Mouse (Mus musculus) embryonic facial prominence, embryonic 12.5 days (tissue): ENCODE results near the gene Rrp9. TPM values are rescaled to one million over a fixed set of nuclear protein-coding genes. Genes with fewer than 3 reads are reported as not detected.

Source experiments
- ATAC-seq: fragments of 200-750 bp; cut with Nextera tagmentation; 2 replicates; pipeline ENCODE4 v1.8.0; 2017; ENCODE audit not compliant: insufficient number of reproducible peaks, insufficient read depth, low FRiP score, low TSS enrichment
- H3K27ac ChIP-seq: fragments of 300-500 bp; sonication (generic); 2 replicates; pipeline ENCODE4 v1.5.1; 2016; ENCODE audit warnings: mild to moderate bottlenecking
- H3K27me3 ChIP-seq: fragments of 300-500 bp; sonication (generic); 2 replicates; pipeline ENCODE4 v1.6.1; 2016; ENCODE audit warnings: mild to moderate bottlenecking, moderate library complexity
- H3K36me3 ChIP-seq: fragments of 300-500 bp; sonication (generic); 2 replicates; pipeline ENCODE4 v1.6.1; 2016; ENCODE audit warnings: mild to moderate bottlenecking
- H3K4me1 ChIP-seq: fragments of 300-500 bp; sonication (generic); 2 replicates; pipeline ENCODE4 v1.6.1; 2016
- H3K4me2 ChIP-seq: fragments of 300-500 bp; sonication (generic); replicated peaks from 2 replicates; pipeline ENCODE4 v1.6.1; 2016; ENCODE audit warnings: mild to moderate bottlenecking, moderate library complexity
- H3K4me3 ChIP-seq: fragments of 300-500 bp; sonication (generic); 2 replicates; pipeline ENCODE4 v1.5.1; 2016; ENCODE audit warnings: mild to moderate bottlenecking
- H3K9ac ChIP-seq: fragments of 300-500 bp; sonication (generic); 2 replicates; pipeline ENCODE4 v1.6.1; 2016; ENCODE audit warnings: mild to moderate bottlenecking, moderate library complexity
- H3K9me3 ChIP-seq: fragments of 300-500 bp; sonication (generic); 2 replicates; pipeline ENCODE4 v1.6.1; 2016; ENCODE audit warnings: mild to moderate bottlenecking, moderate library complexity
- WGBS: fragments of 180-500 bp; shearing (Covaris S2); methylation state at CpG from one replicate; pipeline ENCODE4 v1.1.7; 2016; 5-methylcytosine and 5-hydroxymethylcytosine counted together
- polyA plus RNA-seq: library from polyadenylated mRNA; unstranded; fragments of >200 nt; fragmentation: Nextera tagmentation; extraction: Ambion mirVana; gene quantifications from 2 replicates; pipeline ENCODE4 v1.2.1, GENCODE M21; 2016

Gene Rrp9
- polyA plus RNA-seq, 1 experiment from 2014 or later, result 52.8 TPM

GRCm38 (mm10) chr9:106457163-106457559 is 18.6 kb upstream of the Rrp9 start:
- H3K36me3 ChIP-seq, result peaks cover 28% of the 10 kb centered on the region
- peak overlapping the region; percentile 96; the same call in 1 of the 2 replicates for H3K27ac ChIP-seq
- H3K4me1 ChIP-seq, result peaks cover 61% of the 10 kb centered on the region
- H3K4me2 ChIP-seq, result peak overlapping the region; percentile 98
- 44% methylated on average over 9 of the region's 9 CpGs for WGBS
- no peaks in the 10 kb centered on the region for H3K9me3 ChIP-seq
- peak overlapping the region; percentile 86 for H3K9ac ChIP-seq
- ATAC-seq, result no peak
- no peaks in the 10 kb centered on the region for H3K27me3 ChIP-seq
- peak overlapping the region; percentile 80 for H3K4me3 ChIP-seq

- Histone ChIP-seq H3K27me3 (0 out of 2 replicates have a peak, but pooled peaks cover under 1% of the 10 kb centered on the region), H3K27ac (no peak overlapping the region), H3K9ac (peak overlapping the region; percentile 86; the same call in 1 of the 2 replicates), H3K4me3 (no peak overlapping the region), H3K4me2 (peak overlapping the region; percentile 98), H3K9me3 (no peaks in the 10 kb centered on the region), H3K36me3 (peaks cover 34% of the 10 kb centered on the region), H3K4me1 (peaks cover 54% of the 10 kb centered on the region)
- ATAC-seq, result no peak
- 76% methylated on average over 5 of the region's 5 CpGs for WGBS
Measured at GRCm38 (mm10) chr9:106457920-106458319, 17.8 kb upstream of the Rrp9 start.

GRCm38 (mm10) chr9:106459946-106460345 is 15.8 kb upstream of the Rrp9 start:
- Histone ChIP-seq H3K4me1 (peaks cover 58% of the 10 kb centered on the region), H3K36me3 (peaks cover 42% of the 10 kb centered on the region), H3K9ac (no peak overlapping the region), H3K4me2 (no peak overlapping the region), H3K9me3 (no peaks in the 10 kb centered on the region), H3K4me3 (no peak overlapping the region), H3K27me3 (0 out of 2 replicates have a peak, but pooled peaks cover 8% of the 10 kb centered on the region), H3K27ac (no peak overlapping the region)
- 80% methylated on average over 15 of the region's 15 CpGs for WGBS
- no peak for ATAC-seq

- H3K27ac ChIP-seq, result peak overlapping the region; percentile 30; the same call in 1 of the 2 replicates
- H3K4me3 ChIP-seq, result no peak overlapping the region
- WGBS, result 70% methylated on average over 18 of the region's 18 CpGs
- H3K9ac ChIP-seq, result no peak overlapping the region; the same call in 1 of the 2 replicates
- peaks cover 42% of the 10 kb centered on the region for H3K36me3 ChIP-seq
- no peaks in the 10 kb centered on the region for H3K9me3 ChIP-seq
- 0 out of 2 replicates have a peak, but pooled peaks cover 8% of the 10 kb centered on the region for H3K27me3 ChIP-seq
- ATAC-seq, result no peak
- peaks cover 52% of the 10 kb centered on the region for H3K4me1 ChIP-seq
- no peak overlapping the region for H3K4me2 ChIP-seq
Measured at GRCm38 (mm10) chr9:106460401-106461025, 15.2 kb upstream of the Rrp9 start.

GRCm38 (mm10) chr9:106461026-106461415 is 14.7 kb upstream of the Rrp9 start:
- H3K4me2 ChIP-seq, result no peak overlapping the region
- H3K27ac ChIP-seq, result no peak overlapping the region
- WGBS, result 93% methylated on average over 9 of the region's 9 CpGs
- no peak for ATAC-seq
- H3K4me1 ChIP-seq, result peaks cover 47% of the 10 kb centered on the region
- H3K9me3 ChIP-seq, result no peaks in the 10 kb centered on the region
- H3K36me3 ChIP-seq, result peaks cover 42% of the 10 kb centered on the region
- no peak overlapping the region for H3K4me3 ChIP-seq
- H3K27me3 ChIP-seq, result 0 out of 2 replicates have a peak, but pooled peaks cover 8% of the 10 kb centered on the region
- H3K9ac ChIP-seq, result no peak overlapping the region; the same call in 1 of the 2 replicates

GRCm38 (mm10) chr9:106461641-106462429 is 13.9 kb upstream of the Rrp9 start:
- no peak overlapping the region for H3K4me2 ChIP-seq
- 0 out of 2 replicates have a peak, but pooled peaks cover 8% of the 10 kb centered on the region for H3K27me3 ChIP-seq
- no peaks in the 10 kb centered on the region for H3K9me3 ChIP-seq
- WGBS, result 81% methylated on average over 16 of the region's 16 CpGs
- no peak overlapping the region for H3K9ac ChIP-seq
- ATAC-seq, result no peak
- H3K27ac ChIP-seq, result no peak overlapping the region
- peaks cover 39% of the 10 kb centered on the region for H3K4me1 ChIP-seq
- H3K4me3 ChIP-seq, result no peak overlapping the region
- peaks cover 42% of the 10 kb centered on the region for H3K36me3 ChIP-seq

GRCm38 (mm10) chr9:106462430-106462800 is 13.3 kb upstream of the Rrp9 start:
- H3K4me1 ChIP-seq, result peaks cover 33% of the 10 kb centered on the region
- no peaks in the 10 kb centered on the region for H3K9me3 ChIP-seq
- no peak overlapping the region for H3K4me3 ChIP-seq
- no peak overlapping the region for H3K4me2 ChIP-seq
- 87% methylated on average over 12 of the region's 12 CpGs for WGBS
- H3K27ac ChIP-seq, result no peak overlapping the region
- ATAC-seq, result no peak
- H3K36me3 ChIP-seq, result peaks cover 42% of the 10 kb centered on the region
- H3K27me3 ChIP-seq, result 0 out of 2 replicates have a peak, but pooled peaks cover 8% of the 10 kb centered on the region
- H3K9ac ChIP-seq, result no peak overlapping the region

GRCm38 (mm10) chr9:106463122-106464063 is 12.4 kb upstream of the Rrp9 start:
- H3K4me2 ChIP-seq, result no peak overlapping the region
- H3K4me1 ChIP-seq, result peaks cover 23% of the 10 kb centered on the region
- no peak overlapping the region for H3K4me3 ChIP-seq
- 84% methylated on average over 21 of the region's 21 CpGs for WGBS
- H3K27ac ChIP-seq, result no peak overlapping the region
- H3K9ac ChIP-seq, result peak overlapping the region; percentile 40
- no peaks in the 10 kb centered on the region for H3K9me3 ChIP-seq
- no peak for ATAC-seq
- H3K27me3 ChIP-seq, result 0 out of 2 replicates have a peak, but pooled peaks cover 8% of the 10 kb centered on the region
- peaks cover 42% of the 10 kb centered on the region for H3K36me3 ChIP-seq

- peak overlapping the region; percentile 53 for H3K4me3 ChIP-seq
- 0 out of 2 replicates have a peak, but pooled peaks cover 8% of the 10 kb centered on the region for H3K27me3 ChIP-seq
- H3K9ac ChIP-seq, result peak overlapping the region; percentile 72
- peak overlapping the region; percentile 89 for H3K4me2 ChIP-seq
- no peaks in the 10 kb centered on the region for H3K9me3 ChIP-seq
- peak overlapping the region; percentile 50; the same call in 1 of the 2 replicates for H3K27ac ChIP-seq
- 2% methylated on average over 97 of the region's 99 CpGs for WGBS
- H3K4me1 ChIP-seq, result peaks cover 16% of the 10 kb centered on the region
- peak; percentile 53 for ATAC-seq
- peaks cover 35% of the 10 kb centered on the region for H3K36me3 ChIP-seq
Measured at GRCm38 (mm10) chr9:106464751-106465541, 10.8 kb upstream of the Rrp9 start.

- Histone ChIP-seq H3K4me2 (peak within 1 kb of the TSS; percentile 89), H3K4me1 (peaks cover 12% of the 10 kb centered on the region), H3K27ac (peak within 1 kb of the TSS; percentile 50; the same call in 1 of the 2 replicates), H3K27me3 (0 out of 2 replicates have a peak, but pooled peaks cover 8% of the 10 kb centered on the region), H3K4me3 (peak within 1 kb of the TSS; percentile 53), H3K36me3 (peaks cover 28% of the 10 kb centered on the region), H3K9ac (peak within 1 kb of the TSS; percentile 72), H3K9me3 (no peaks in the 10 kb centered on the region)
- no peak for ATAC-seq
- 36% methylated on average over 26 of the region's 26 CpGs for WGBS
Measured at GRCm38 (mm10) chr9:106465571-106466200, 10.1 kb upstream of the Rrp9 start, which contains the start of gene Gpr62. TSS of gene Gpr62 (minus strand) at chr9:106465938.
